Mouse (Mus musculus) mature B cell (primary cell): ENCODE measurements around the gene Slc9b1.

Experiments
- in situ Hi-C: fragments of 300-500 bp; cut with MboI; formaldehyde crosslinking; loops from 2 replicates; pipeline ENCODE4 v1.14.3; 2019

Gene Slc9b1

DNA sequence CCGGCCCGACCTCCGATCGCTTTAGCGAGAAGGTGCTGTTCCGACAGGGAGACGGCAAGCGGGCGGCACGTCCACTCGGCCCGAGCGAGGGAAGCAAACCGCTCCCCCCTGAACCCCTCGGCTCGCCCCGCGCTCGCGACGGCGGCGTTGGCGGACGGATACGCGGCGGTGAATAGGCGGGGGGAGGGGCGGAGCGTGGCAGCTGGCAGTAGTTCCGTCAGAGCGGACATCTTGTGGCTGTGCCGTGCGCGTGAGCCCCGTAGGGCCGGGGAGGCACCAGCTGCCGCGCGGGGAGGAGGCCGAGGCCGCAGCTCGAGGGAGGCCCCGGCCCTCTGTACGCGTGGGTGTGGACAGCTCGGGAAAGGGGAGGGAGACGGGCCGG is 90.7 kb downstream of the Slc9b1 start:
- in situ Hi-C loops, result no loop called here

DNA sequence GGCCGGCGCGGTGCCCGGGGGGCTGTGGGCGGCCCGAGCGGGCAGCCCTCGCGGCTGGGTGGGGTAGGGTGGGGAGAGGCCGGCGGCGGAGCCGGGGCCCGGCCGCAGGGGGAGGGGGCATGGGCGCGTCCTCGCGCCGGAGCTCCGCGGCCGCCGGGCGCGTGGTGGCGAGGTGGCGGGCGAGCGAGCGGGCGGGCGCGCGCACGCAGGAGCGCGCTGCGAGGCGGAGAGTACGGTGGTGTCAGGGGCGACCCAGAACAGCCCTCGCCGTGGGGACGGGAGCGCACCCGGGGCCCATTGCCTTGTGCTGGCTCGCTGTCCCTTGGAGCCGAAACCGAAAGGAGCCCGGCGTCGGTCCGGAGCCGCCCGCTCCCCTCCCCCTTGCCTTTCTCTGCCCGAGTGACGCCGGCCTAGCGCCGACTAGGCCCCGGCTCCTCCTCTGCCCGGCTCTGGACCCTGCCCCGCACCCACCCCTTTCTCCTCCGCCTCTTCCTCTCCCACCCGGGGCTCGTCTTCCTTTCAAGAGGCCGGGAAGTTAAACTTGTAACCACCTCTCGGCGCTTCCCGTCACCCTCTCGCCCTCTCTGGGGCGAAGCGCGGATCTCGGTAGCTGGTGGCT is 91.2 kb downstream of the Slc9b1 start:
- in situ Hi-C loops, result no loop called here

DNA sequence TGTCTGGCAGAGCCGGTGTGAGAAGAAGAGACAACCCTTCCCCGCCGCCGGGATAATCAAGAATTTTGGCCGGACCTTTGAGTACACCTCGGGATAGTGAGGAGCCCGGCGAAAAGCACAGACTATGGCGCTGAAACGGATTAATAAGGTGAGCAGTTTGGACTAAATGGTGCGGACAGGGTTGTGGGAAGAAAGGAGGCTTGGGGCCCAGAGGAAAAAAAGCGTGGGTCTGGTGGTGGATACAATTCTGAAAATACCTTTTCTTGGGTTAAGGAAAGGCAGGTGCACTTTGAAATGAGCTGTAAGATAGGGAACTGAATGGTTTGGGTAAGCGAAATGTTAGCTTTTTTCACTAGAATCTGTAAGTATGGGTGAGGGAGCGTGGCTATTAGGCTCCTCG is 91.8 kb downstream of the Slc9b1 start:
- in situ Hi-C loops, result no loop called here

DNA sequence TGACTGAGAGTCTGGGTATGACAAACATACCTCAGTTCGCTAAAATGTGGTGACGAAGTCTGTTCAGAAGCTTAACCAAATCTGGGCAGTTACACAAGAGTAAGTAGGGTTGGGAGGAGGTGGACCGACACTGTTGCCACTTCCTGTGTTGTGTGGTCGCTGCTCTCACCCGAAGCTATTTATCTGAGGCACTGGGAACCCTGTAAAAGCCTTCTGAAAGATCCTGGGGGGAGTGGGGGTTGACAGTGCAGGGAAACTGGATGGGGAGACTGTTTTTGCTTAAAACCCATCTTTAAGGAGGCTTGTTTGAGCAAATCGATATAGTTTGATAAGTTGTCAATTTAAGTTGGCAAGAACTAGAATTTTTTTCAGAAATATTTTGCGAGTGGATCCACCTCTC is 92.4 kb downstream of the Slc9b1 start:
- in situ Hi-C loops, result no loop called here

DNA sequence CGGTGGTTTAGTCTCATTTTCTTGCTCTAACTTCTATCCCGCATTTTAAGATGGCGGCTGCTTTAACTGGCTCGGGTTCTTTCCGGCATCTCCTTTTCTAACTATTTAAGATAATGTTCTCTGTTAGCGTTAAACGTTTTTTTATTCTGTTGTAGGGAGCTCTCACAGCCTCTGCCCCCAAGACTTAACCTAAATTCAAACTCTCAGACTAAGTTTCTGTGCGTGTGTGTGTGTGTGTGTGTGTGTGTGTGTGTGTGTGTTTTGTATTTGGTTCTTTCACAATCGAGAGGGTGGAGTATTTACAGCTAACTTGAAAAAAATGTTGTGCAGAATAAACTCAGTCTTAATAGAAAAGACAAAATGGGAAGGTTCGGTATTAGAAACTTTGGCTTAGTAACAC is 92.8 kb downstream of the Slc9b1 start:
- in situ Hi-C loops, result no loop called here

DNA sequence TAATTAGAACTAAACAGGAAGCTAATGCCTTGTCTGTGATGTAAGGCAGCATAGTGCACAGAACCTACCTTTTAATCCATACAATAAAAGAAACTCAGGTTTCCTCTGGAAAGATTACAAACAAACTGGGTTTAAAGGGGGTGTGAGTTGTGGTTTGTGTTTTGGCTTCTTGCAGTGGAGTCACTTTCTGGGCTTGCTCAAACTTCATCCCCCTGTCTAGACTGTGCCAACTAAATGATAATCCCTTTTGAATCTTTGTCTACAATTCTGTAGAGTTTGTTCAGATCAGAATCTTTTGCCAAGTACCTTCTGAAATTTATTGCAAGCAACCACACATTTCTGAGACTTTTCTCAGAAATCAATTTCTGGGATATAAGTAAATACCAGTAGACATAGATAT is 97.1 kb downstream of the Slc9b1 start:
- in situ Hi-C loops, result no loop called here
